Mouse (Mus musculus): ENCODE measurements around the gene Olfr1233. TPM values are rescaled to one million over a fixed set of nuclear protein-coding genes. Genes with fewer than 3 reads are reported as not detected.

Olfr1233 gene
- polyA plus RNA-seq (2015; fragmentation: Nextera tagmentation; extraction: Ambion mirVana), result not detected in 2 replicates

- Histone ChIP-seq H3K27ac (ENCODE audit: low read length) (no peak within 1 kb of the TSS), H3K4me1 (ENCODE audit: control insufficient read depth, insufficient read depth, low read length) (no peaks in the 10 kb centered on the region), H3K9me3 (replicated peaks; ENCODE audit: control insufficient read depth, low read length) (no peaks in the 10 kb centered on the region), H3K4me2 (ENCODE audit: low read depth, low read length) (no peak within 1 kb of the TSS), H3K9ac (ENCODE audit: low read length) (no peak within 1 kb of the TSS), H3K36me3 (ENCODE audit: control insufficient read depth, insufficient read depth) (no peaks in the 10 kb centered on the region), H3K4me3 (ENCODE audit: low read length) (no peak within 1 kb of the TSS), H3K27me3 (ENCODE audit: control insufficient read depth, insufficient read depth, low read length) (no peaks in the 10 kb centered on the region)
- ATAC-seq (replicated peaks; ENCODE audit: extremely low read depth, insufficient read depth, low FRiP score), result no peak
Measured at GRCm38 (mm10) chr2:89342298-89342697, at the start of gene Olfr1233. Gene Olfr1233 (minus strand): TSS chr2:89342398.

GRCm38 (mm10) chr2:89364765-89365164, 22.6 kb upstream of the Olfr1233 start, which contains the start of gene Olfr1234:
Gene Olfr1234 (minus strand): TSS chr2:89364865.
- no peaks in the 10 kb centered on the region for H3K4me1 ChIP-seq (ENCODE audit: control insufficient read depth, insufficient read depth, low read length)
- WGBS, result 79% methylated on average over 4 of the region's 4 CpGs
- no peak for ATAC-seq (replicated peaks; ENCODE audit: extremely low read depth, insufficient read depth, low FRiP score)

DNA sequence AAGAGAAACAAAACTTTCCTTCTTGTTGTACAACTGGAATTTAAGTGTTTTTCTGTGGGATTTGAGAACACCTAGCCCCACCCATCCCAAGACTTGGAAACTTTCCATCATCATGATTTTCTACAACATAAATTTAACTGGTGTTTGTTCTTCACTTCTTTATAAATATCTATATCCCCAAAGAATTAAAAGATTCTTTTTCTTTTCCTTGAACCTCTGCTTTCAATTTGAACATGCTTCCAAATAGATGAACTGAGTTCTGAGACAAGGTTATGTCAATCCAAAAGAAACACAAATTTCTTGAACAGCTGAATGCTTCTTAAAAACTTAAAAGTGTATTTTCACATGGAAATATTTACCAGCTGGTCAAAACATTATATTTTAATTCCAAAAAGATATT, 12.6 kb downstream of the Olfr1233 start, which contains the start of gene Olfr1232:
Gene Olfr1232 (minus strand): TSS at position 101 of the 400 bp plus-strand sequence.
- no peak for ATAC-seq (replicated peaks; ENCODE audit: extremely low read depth, insufficient read depth, low FRiP score)
- H3K9me3 ChIP-seq (replicated peaks; ENCODE audit: control insufficient read depth, low read length), result no peaks in the 10 kb centered on the region
- no peaks in the 10 kb centered on the region for H3K27me3 ChIP-seq (ENCODE audit: control insufficient read depth, insufficient read depth, low read length)
- no peak within 1 kb of the TSS for H3K9ac ChIP-seq (ENCODE audit: low read length)
- no peak within 1 kb of the TSS for H3K4me3 ChIP-seq (ENCODE audit: low read length)
- no peak within 1 kb of the TSS for H3K27ac ChIP-seq (ENCODE audit: low read length)
- no peaks in the 10 kb centered on the region for H3K36me3 ChIP-seq (ENCODE audit: control insufficient read depth, insufficient read depth)
- H3K4me2 ChIP-seq (ENCODE audit: low read depth, low read length), result no peak within 1 kb of the TSS
- H3K4me1 ChIP-seq (ENCODE audit: control insufficient read depth, insufficient read depth, low read length), result no peaks in the 10 kb centered on the region

More at GRCm38 (mm10) chr2:89364765-89365164, 22.6 kb upstream of the Olfr1233 start, which contains the start of gene Olfr1234:
- H3K27me3 ChIP-seq (ENCODE audit: control insufficient read depth, insufficient read depth, low read length), result no peaks in the 10 kb centered on the region
- H3K36me3 ChIP-seq (ENCODE audit: control insufficient read depth, insufficient read depth), result no peaks in the 10 kb centered on the region
- no peak within 1 kb of the TSS for H3K4me3 ChIP-seq (ENCODE audit: low read length)
- no peaks in the 10 kb centered on the region for H3K9me3 ChIP-seq (replicated peaks; ENCODE audit: control insufficient read depth, low read length)
- no peak within 1 kb of the TSS for H3K4me2 ChIP-seq (ENCODE audit: low read depth, low read length)
- no peak within 1 kb of the TSS for H3K9ac ChIP-seq (ENCODE audit: low read length)
- H3K27ac ChIP-seq (ENCODE audit: low read length), result no peak within 1 kb of the TSS

DNA sequence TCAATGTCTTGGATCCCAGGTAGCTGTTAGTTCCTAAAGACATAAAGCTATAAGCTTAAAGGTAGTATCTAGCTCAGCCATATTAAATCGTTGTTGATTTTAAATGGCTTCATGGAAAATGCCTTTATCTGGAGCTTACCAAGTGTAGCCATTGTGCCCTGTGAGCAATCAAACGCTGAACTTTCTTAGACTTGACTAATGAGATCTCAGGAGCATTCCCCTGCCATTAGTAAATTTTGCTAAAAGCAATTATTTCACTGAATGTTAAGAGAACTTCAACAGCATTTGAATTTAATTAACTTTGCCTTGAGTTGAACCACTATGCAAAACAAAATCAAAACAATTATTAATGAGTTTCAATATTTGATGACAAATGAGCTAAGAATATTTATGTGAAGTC, 35.2 kb downstream of the Olfr1233 start, which contains the start of gene Olfr1231:
Gene Olfr1231 (minus strand): TSS at position 101 of the 400 bp plus-strand sequence.
- Histone ChIP-seq H3K27ac (ENCODE audit: low read length) (no peak within 1 kb of the TSS), H3K4me2 (ENCODE audit: low read depth, low read length) (no peak within 1 kb of the TSS), H3K36me3 (ENCODE audit: control insufficient read depth, insufficient read depth) (no peaks in the 10 kb centered on the region), H3K27me3 (ENCODE audit: control insufficient read depth, insufficient read depth, low read length) (no peaks in the 10 kb centered on the region), H3K4me1 (ENCODE audit: control insufficient read depth, insufficient read depth, low read length) (no peaks in the 10 kb centered on the region), H3K9ac (ENCODE audit: low read length) (no peak within 1 kb of the TSS), H3K4me3 (ENCODE audit: low read length) (no peak within 1 kb of the TSS), H3K9me3 (replicated peaks; ENCODE audit: control insufficient read depth, low read length) (no peaks in the 10 kb centered on the region)
- no peak for ATAC-seq (replicated peaks; ENCODE audit: extremely low read depth, insufficient read depth, low FRiP score)
- 63% methylated on average over 2 of the region's 2 CpGs for WGBS

- Histone ChIP-seq H3K4me1 (ENCODE audit: control insufficient read depth, insufficient read depth, low read length) (no peaks in the 10 kb centered on the region), H3K36me3 (ENCODE audit: control insufficient read depth, insufficient read depth) (no peaks in the 10 kb centered on the region), H3K9ac (ENCODE audit: low read length) (no peak within 1 kb of the TSS), H3K27me3 (ENCODE audit: control insufficient read depth, insufficient read depth, low read length) (no peaks in the 10 kb centered on the region), H3K27ac (ENCODE audit: low read length) (no peak within 1 kb of the TSS), H3K4me3 (ENCODE audit: low read length) (no peak within 1 kb of the TSS), H3K4me2 (ENCODE audit: low read depth, low read length) (no peak within 1 kb of the TSS), H3K9me3 (replicated peaks; ENCODE audit: control insufficient read depth, low read length) (no peaks in the 10 kb centered on the region)
- ATAC-seq (replicated peaks; ENCODE audit: extremely low read depth, insufficient read depth, low FRiP score), result no peak
- 80% methylated on average over 1 of the region's 1 CpGs for WGBS
Measured at GRCm38 (mm10) chr2:89297168-89297567, 45.0 kb downstream of the Olfr1233 start, which contains the start of gene Olfr1230. Gene Olfr1230 (minus strand): TSS chr2:89297268.

- no peak within 1 kb of the TSS for H3K9ac ChIP-seq (ENCODE audit: low read length)
- ATAC-seq (replicated peaks; ENCODE audit: extremely low read depth, insufficient read depth, low FRiP score), result no peak
- no peaks in the 10 kb centered on the region for H3K36me3 ChIP-seq (ENCODE audit: control insufficient read depth, insufficient read depth)
- H3K4me2 ChIP-seq (ENCODE audit: low read depth, low read length), result no peak within 1 kb of the TSS
- 69% methylated on average over 2 of the region's 2 CpGs for WGBS
- H3K27me3 ChIP-seq (ENCODE audit: control insufficient read depth, insufficient read depth, low read length), result no peaks in the 10 kb centered on the region
- H3K9me3 ChIP-seq (replicated peaks; ENCODE audit: control insufficient read depth, low read length), result no peaks in the 10 kb centered on the region
- no peaks in the 10 kb centered on the region for H3K4me1 ChIP-seq (ENCODE audit: control insufficient read depth, insufficient read depth, low read length)
- H3K4me3 ChIP-seq (ENCODE audit: low read length), result no peak within 1 kb of the TSS
- H3K27ac ChIP-seq (ENCODE audit: low read length), result no peak within 1 kb of the TSS
Measured at GRCm38 (mm10) chr2:89287914-89288313, 54.3 kb downstream of the Olfr1233 start, which contains the start of gene Olfr1229. Gene Olfr1229 (minus strand): TSS chr2:89288014.

Other genes starting within 250 kb of the Olfr1233 start
- not detected in 2 replicates for gene Olfr1220, start 235.6 kb downstream of the Olfr1233 start, polyA plus RNA-seq (2015; fragmentation: Nextera tagmentation; extraction: Ambion mirVana)
- gene Olfr1221, start 225.1 kb downstream of the Olfr1233 start, polyA plus RNA-seq (2015; fragmentation: Nextera tagmentation; extraction: Ambion mirVana), result not detected in 2 replicates
- not detected in 2 replicates for gene Olfr1222, start 209.3 kb downstream of the Olfr1233 start, polyA plus RNA-seq (2015; fragmentation: Nextera tagmentation; extraction: Ambion mirVana)
- not detected in 2 replicates for gene Olfr1223, start 190.8 kb downstream of the Olfr1233 start, polyA plus RNA-seq (2015; fragmentation: Nextera tagmentation; extraction: Ambion mirVana)
- gene Olfr1224-ps1, start 178.3 kb downstream of the Olfr1233 start, polyA plus RNA-seq (2015; fragmentation: Nextera tagmentation; extraction: Ambion mirVana), result not detected in 2 replicates
- not detected in 2 replicates for gene Olfr1225, start 167.7 kb downstream of the Olfr1233 start, polyA plus RNA-seq (2015; fragmentation: Nextera tagmentation; extraction: Ambion mirVana)
- not detected in 2 replicates for gene Olfr1226, start 142.3 kb downstream of the Olfr1233 start, polyA plus RNA-seq (2015; fragmentation: Nextera tagmentation; extraction: Ambion mirVana)
- gene Olfr1228, start 88.3 kb downstream of the Olfr1233 start, polyA plus RNA-seq (2015; fragmentation: Nextera tagmentation; extraction: Ambion mirVana), result not detected in 2 replicates
- gene Olfr1229, start 54.4 kb downstream of the Olfr1233 start, polyA plus RNA-seq (2015; fragmentation: Nextera tagmentation; extraction: Ambion mirVana), result not detected in 2 replicates
- not detected in 2 replicates for gene Olfr1230, start 45.1 kb downstream of the Olfr1233 start, polyA plus RNA-seq (2015; fragmentation: Nextera tagmentation; extraction: Ambion mirVana)
- gene Olfr1231, start 35.3 kb downstream of the Olfr1233 start, polyA plus RNA-seq (2015; fragmentation: Nextera tagmentation; extraction: Ambion mirVana), result not detected in 2 replicates
- not detected in 2 replicates for gene Olfr1232, start 12.7 kb downstream of the Olfr1233 start, polyA plus RNA-seq (2015; fragmentation: Nextera tagmentation; extraction: Ambion mirVana)
- gene Olfr1234, start 22.5 kb upstream of the Olfr1233 start, polyA plus RNA-seq (2015; fragmentation: Nextera tagmentation; extraction: Ambion mirVana), result not detected in 2 replicates
- not detected in 2 replicates for gene Olfr1238, start 67.3 kb upstream of the Olfr1233 start, polyA plus RNA-seq (2015; fragmentation: Nextera tagmentation; extraction: Ambion mirVana)
- not detected in 2 replicates for gene Olfr1239, start 78.0 kb upstream of the Olfr1233 start, polyA plus RNA-seq (2015; fragmentation: Nextera tagmentation; extraction: Ambion mirVana)
- gene Olfr1240, start 100.6 kb upstream of the Olfr1233 start, polyA plus RNA-seq (2015; fragmentation: Nextera tagmentation; extraction: Ambion mirVana), result not detected in 2 replicates
- gene Olfr1241, start 144.7 kb upstream of the Olfr1233 start, polyA plus RNA-seq (2015; fragmentation: Nextera tagmentation; extraction: Ambion mirVana), result not detected in 2 replicates
- gene Olfr1242, start 155.9 kb upstream of the Olfr1233 start, polyA plus RNA-seq (2015; fragmentation: Nextera tagmentation; extraction: Ambion mirVana), result not detected in 2 replicates
- gene Olfr1243, start 189.1 kb upstream of the Olfr1233 start, polyA plus RNA-seq (2015; fragmentation: Nextera tagmentation; extraction: Ambion mirVana), result not detected in 2 replicates
- gene Olfr1245, start 236.0 kb upstream of the Olfr1233 start, polyA plus RNA-seq (2015; fragmentation: Nextera tagmentation; extraction: Ambion mirVana), result not detected in 2 replicates

Measured in heart, embryonic 16.5 days (tissue).